Mouse (Mus musculus): ENCODE measurements around the gene Ccdc175. TPM values are rescaled to one million over a fixed set of nuclear protein-coding genes. Genes with fewer than 3 reads are reported as not detected.

Gene Ccdc175
- not detected in 2 replicates for polyA plus RNA-seq (2015; fragmentation: Nextera tagmentation; extraction: Ambion mirVana)

- Histone ChIP-seq H3K9ac (no peak within 1 kb of the TSS), H3K9me3 (replicated peaks) (no peaks in the 10 kb centered on the region), H3K27ac (replicated peaks) (no peak within 1 kb of the TSS), H3K4me3 (replicated peaks) (no peak within 1 kb of the TSS), H3K36me3 (no peaks in the 10 kb centered on the region), H3K4me1 (no peaks in the 10 kb centered on the region), H3K27me3 (no peaks in the 10 kb centered on the region), H3K4me2 (replicated peaks) (no peak within 1 kb of the TSS)
- 80% methylated on average over 12 of the region's 12 CpGs for WGBS
- no peak for ATAC-seq (ENCODE audit: insufficient number of reproducible peaks, low FRiP score, low TSS enrichment, low read depth)
Observed at GRCm38 (mm10) chr12:72184929-72185328, at the start of gene Ccdc175. Ccdc175 (minus strand) TSS chr12:72185029.

DNA sequence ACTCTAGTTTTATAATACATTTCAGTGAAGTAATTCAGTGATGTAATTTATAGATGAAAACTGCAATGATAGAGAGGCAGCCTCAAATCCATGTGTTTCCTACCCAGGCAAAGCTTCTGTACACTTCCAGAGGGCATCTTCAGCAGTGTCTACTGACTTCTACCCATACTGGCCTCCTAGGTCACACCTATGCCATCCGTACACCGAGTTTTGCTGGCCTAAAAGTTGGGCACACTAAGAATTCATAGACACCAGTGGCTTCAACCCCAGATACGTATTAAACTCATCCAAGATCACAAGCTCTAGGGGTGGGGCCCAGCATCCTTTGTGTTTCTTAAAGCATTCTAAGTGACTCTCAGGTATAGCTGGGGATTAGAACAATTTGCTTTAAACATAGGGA, 49.3 kb upstream of the Ccdc175 start:
- no peak for ATAC-seq (ENCODE audit: insufficient number of reproducible peaks, low FRiP score, low TSS enrichment, low read depth)
- Histone ChIP-seq H3K36me3 (no peaks in the 10 kb centered on the region), H3K27me3 (peaks cover 14% of the 10 kb centered on the region), H3K27ac (replicated peaks) (no peak overlapping the region), H3K9ac (no peak overlapping the region), H3K4me1 (peaks cover 10% of the 10 kb centered on the region; the same call in 1 of the 2 replicates), H3K9me3 (replicated peaks) (no peaks in the 10 kb centered on the region), H3K4me3 (replicated peaks) (no peak overlapping the region), H3K4me2 (replicated peaks) (no peak overlapping the region)
- 82% methylated on average over 3 of the region's 3 CpGs for WGBS

- no peak overlapping the region for H3K9ac ChIP-seq
- no peak overlapping the region for H3K4me2 ChIP-seq (replicated peaks)
- H3K4me1 ChIP-seq, result peaks cover 10% of the 10 kb centered on the region; the same call in 1 of the 2 replicates
- WGBS, result 87% methylated on average over 19 of the region's 19 CpGs
- ATAC-seq (ENCODE audit: insufficient number of reproducible peaks, low FRiP score, low TSS enrichment, low read depth), result no peak
- H3K27me3 ChIP-seq, result peaks cover 14% of the 10 kb centered on the region
- no peak overlapping the region for H3K27ac ChIP-seq (replicated peaks)
- H3K9me3 ChIP-seq (replicated peaks), result no peaks in the 10 kb centered on the region
- H3K4me3 ChIP-seq (replicated peaks), result no peak overlapping the region
- H3K36me3 ChIP-seq, result no peaks in the 10 kb centered on the region
Observed at GRCm38 (mm10) chr12:72232826-72233790, 48.3 kb upstream of the Ccdc175 start.

DNA sequence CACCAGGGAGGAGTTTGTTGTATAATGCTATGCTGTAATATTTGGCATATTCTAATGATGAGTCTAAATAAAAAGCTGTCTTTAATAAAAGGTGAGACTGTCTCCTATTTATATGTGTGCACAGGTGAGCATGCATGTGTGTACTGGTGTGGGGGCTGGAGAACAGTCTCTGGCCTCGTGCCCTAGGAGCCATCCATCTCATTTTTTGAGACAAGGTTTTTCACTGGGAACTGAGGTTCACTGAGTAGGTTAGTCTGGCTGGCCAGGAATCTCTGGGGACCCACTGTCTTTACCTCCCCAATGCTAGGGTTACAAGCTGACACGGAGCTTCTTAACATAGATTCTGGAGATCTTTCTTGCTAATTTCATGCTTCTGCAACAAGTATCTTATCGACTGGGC, 47.3 kb upstream of the Ccdc175 start:
- H3K36me3 ChIP-seq, result no peaks in the 10 kb centered on the region
- no peak overlapping the region for H3K4me3 ChIP-seq (replicated peaks)
- no peak overlapping the region for H3K4me2 ChIP-seq (replicated peaks)
- H3K9ac ChIP-seq, result no peak overlapping the region
- H3K27ac ChIP-seq (replicated peaks), result no peak overlapping the region
- H3K4me1 ChIP-seq, result peaks cover 9% of the 10 kb centered on the region; the same call in 1 of the 2 replicates
- H3K27me3 ChIP-seq, result peaks cover 8% of the 10 kb centered on the region
- WGBS, result 84% methylated on average over 3 of the region's 3 CpGs
- H3K9me3 ChIP-seq (replicated peaks), result no peaks in the 10 kb centered on the region
- ATAC-seq (ENCODE audit: insufficient number of reproducible peaks, low FRiP score, low TSS enrichment, low read depth), result no peak

DNA sequence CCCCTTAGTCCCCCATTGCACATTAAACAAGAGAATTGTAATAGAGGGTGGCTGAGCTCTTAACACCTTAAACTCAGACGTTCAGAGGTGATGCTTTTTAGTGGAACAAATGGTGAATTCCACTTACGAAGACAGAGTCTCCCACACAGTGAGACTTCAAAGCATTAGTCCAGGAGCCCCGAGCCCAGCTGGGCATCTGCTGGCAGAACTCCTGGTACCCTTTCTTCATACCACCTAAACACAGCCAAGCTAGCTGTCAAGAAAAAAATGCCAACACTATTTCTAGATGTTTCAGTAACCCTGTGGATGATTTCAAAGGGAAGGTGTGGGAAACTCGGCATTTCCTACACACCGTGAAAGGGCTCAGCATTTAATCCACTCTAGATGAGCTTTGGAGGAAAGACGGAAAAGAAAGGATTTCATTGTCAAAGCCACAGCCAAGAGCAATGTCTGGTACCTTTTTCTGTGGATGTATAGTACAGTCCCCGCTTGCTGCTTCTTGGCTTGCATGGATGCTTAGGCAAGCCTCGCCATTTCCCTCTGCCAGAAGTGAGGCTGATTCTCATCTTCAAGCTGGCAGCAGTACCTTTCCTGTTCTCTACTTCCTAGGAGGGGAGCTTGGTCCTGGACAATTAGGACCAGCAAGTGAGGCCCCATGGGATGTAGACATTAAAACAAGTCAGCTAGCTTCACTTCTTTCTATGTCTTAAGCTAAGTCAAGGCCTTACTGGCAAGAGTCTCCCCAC, 44.8 kb upstream of the Ccdc175 start:
- Histone ChIP-seq H3K9ac (no peak overlapping the region), H3K4me3 (replicated peaks) (no peak overlapping the region), H3K9me3 (replicated peaks) (no peaks in the 10 kb centered on the region), H3K4me1 (no peaks in the 10 kb centered on the region), H3K4me2 (replicated peaks) (no peak overlapping the region), H3K36me3 (no peaks in the 10 kb centered on the region), H3K27ac (replicated peaks) (no peak overlapping the region), H3K27me3 (no peaks in the 10 kb centered on the region)
- 74% methylated on average over 8 of the region's 8 CpGs for WGBS
- no peak for ATAC-seq (ENCODE audit: insufficient number of reproducible peaks, low FRiP score, low TSS enrichment, low read depth)

- no peak for ATAC-seq (ENCODE audit: insufficient number of reproducible peaks, low FRiP score, low TSS enrichment, low read depth)
- Histone ChIP-seq H3K4me2 (replicated peaks) (no peak overlapping the region), H3K9me3 (replicated peaks) (no peaks in the 10 kb centered on the region), H3K4me1 (no peaks in the 10 kb centered on the region), H3K27ac (replicated peaks) (no peak overlapping the region), H3K27me3 (no peaks in the 10 kb centered on the region), H3K9ac (no peak overlapping the region), H3K36me3 (no peaks in the 10 kb centered on the region), H3K4me3 (replicated peaks) (no peak overlapping the region)
- 76% methylated on average over 6 of the region's 6 CpGs for WGBS
Observed at GRCm38 (mm10) chr12:72227731-72228130, 42.9 kb upstream of the Ccdc175 start.

DNA sequence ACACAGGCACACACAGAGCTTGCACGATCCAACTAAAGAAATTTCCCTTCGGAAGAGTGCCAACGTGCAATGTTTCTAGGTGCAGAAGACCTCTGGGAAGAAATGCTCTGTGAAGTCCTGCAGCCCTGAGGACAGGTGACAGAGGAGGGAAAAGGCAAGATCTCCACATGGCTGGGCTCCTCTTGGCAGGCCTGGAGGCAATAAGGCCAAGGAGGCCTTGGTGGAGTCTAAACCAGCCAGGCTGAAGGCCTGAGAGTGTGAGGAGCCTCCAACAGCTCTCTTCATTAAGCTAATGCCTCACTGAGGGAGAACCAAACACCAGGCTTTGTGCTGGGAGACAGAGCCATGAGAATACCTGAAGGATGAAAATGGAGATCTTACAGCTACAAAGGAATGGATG, 40.5 kb upstream of the Ccdc175 start:
- no peaks in the 10 kb centered on the region for H3K4me1 ChIP-seq
- H3K4me2 ChIP-seq (replicated peaks), result no peak overlapping the region
- no peaks in the 10 kb centered on the region for H3K36me3 ChIP-seq
- WGBS, result 91% methylated on average over 3 of the region's 3 CpGs
- no peak for ATAC-seq (ENCODE audit: insufficient number of reproducible peaks, low FRiP score, low TSS enrichment, low read depth)
- H3K4me3 ChIP-seq (replicated peaks), result no peak overlapping the region
- H3K27me3 ChIP-seq, result no peaks in the 10 kb centered on the region
- no peak overlapping the region for H3K27ac ChIP-seq (replicated peaks)
- H3K9ac ChIP-seq, result no peak overlapping the region
- no peaks in the 10 kb centered on the region for H3K9me3 ChIP-seq (replicated peaks)

- H3K9ac ChIP-seq, result no peak overlapping the region
- H3K27me3 ChIP-seq, result no peaks in the 10 kb centered on the region
- no peaks in the 10 kb centered on the region for H3K36me3 ChIP-seq
- H3K4me2 ChIP-seq (replicated peaks), result no peak overlapping the region
- WGBS, result 89% methylated on average over 16 of the region's 16 CpGs
- no peaks in the 10 kb centered on the region for H3K4me1 ChIP-seq
- no peak for ATAC-seq (ENCODE audit: insufficient number of reproducible peaks, low FRiP score, low TSS enrichment, low read depth)
- H3K9me3 ChIP-seq (replicated peaks), result no peaks in the 10 kb centered on the region
- H3K4me3 ChIP-seq (replicated peaks), result no peak overlapping the region
- no peak overlapping the region for H3K27ac ChIP-seq (replicated peaks)
Observed at GRCm38 (mm10) chr12:72223557-72224102, 38.8 kb upstream of the Ccdc175 start.

DNA sequence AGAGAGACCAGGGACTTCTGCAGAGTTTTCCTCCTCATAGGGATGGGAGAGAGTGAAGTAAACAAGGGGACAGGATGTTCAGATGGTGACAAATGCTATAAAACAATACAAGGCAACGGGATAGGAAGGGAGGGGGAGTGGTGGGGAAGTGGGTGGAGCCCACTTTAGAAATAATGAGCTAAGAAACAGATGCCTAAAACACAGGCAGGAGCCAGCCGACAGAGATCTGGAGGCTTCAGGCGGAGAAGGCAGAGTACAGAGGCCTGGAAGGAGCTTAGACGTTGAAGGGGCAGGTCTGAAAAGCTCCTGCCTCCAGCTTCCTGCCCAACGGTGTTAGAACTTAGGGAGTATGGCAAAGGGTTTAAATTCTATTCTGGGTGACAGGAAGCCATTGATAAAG, 28.7 kb upstream of the Ccdc175 start:
- no peaks in the 10 kb centered on the region for H3K36me3 ChIP-seq
- 45% methylated on average over 5 of the region's 5 CpGs for WGBS
- no peaks in the 10 kb centered on the region for H3K27me3 ChIP-seq
- H3K4me2 ChIP-seq (replicated peaks), result no peak overlapping the region
- no peaks in the 10 kb centered on the region for H3K9me3 ChIP-seq (replicated peaks)
- H3K9ac ChIP-seq, result no peak overlapping the region
- no peak overlapping the region for H3K27ac ChIP-seq (replicated peaks)
- no peak overlapping the region for H3K4me3 ChIP-seq (replicated peaks)
- no peak for ATAC-seq (ENCODE audit: insufficient number of reproducible peaks, low FRiP score, low TSS enrichment, low read depth)
- no peaks in the 10 kb centered on the region for H3K4me1 ChIP-seq

- no peaks in the 10 kb centered on the region for H3K9me3 ChIP-seq (replicated peaks)
- H3K4me1 ChIP-seq, result peaks cover 6% of the 10 kb centered on the region; the same call in 1 of the 2 replicates
- H3K27me3 ChIP-seq, result no peaks in the 10 kb centered on the region
- H3K4me2 ChIP-seq (replicated peaks), result no peak overlapping the region
- H3K4me3 ChIP-seq (replicated peaks), result no peak overlapping the region
- H3K27ac ChIP-seq (replicated peaks), result no peak overlapping the region
- ATAC-seq (ENCODE audit: insufficient number of reproducible peaks, low FRiP score, low TSS enrichment, low read depth), result no peak
- no peaks in the 10 kb centered on the region for H3K36me3 ChIP-seq
- WGBS, result 71% methylated on average over 3 of the region's 3 CpGs
- H3K9ac ChIP-seq, result no peak overlapping the region
Observed at GRCm38 (mm10) chr12:72200828-72201227, 16.0 kb upstream of the Ccdc175 start.

GRCm38 (mm10) chr12:72197925-72198486, 13.2 kb upstream of the Ccdc175 start:
- peak; percentile 54; the same call in 1 of the 2 replicates for ATAC-seq (ENCODE audit: insufficient number of reproducible peaks, low FRiP score, low TSS enrichment, low read depth)
- H3K27ac ChIP-seq (replicated peaks), result no peak overlapping the region
- no peaks in the 10 kb centered on the region for H3K9me3 ChIP-seq (replicated peaks)
- H3K4me1 ChIP-seq, result peaks cover 6% of the 10 kb centered on the region; the same call in 1 of the 2 replicates
- no peak overlapping the region; the same call in 1 of the 2 replicates for H3K4me3 ChIP-seq (replicated peaks)
- no peak overlapping the region for H3K9ac ChIP-seq
- peak overlapping the region; percentile 21 for H3K4me2 ChIP-seq (replicated peaks)
- H3K27me3 ChIP-seq, result no peaks in the 10 kb centered on the region
- H3K36me3 ChIP-seq, result no peaks in the 10 kb centered on the region
- WGBS, result 37% methylated on average over 18 of the region's 18 CpGs

Data from embryonic facial prominence, embryonic 15.5 days (tissue).